Mouse (Mus musculus) lung, postnatal 4 days (tissue): Measurements from ENCODE around the gene Pepd.

Source experiments
- DNase-seq, 2 experiments: peaks; one replicate each; pipeline ENCODE4 v3.0.0; 2021

Pepd gene

GRCm38 (mm10) chr7:34911919-34912897 is at the start of gene Pepd:
Gene Pepd (plus strand): TSS chr7:34912379.
- peak; percentile 89 to 91 for DNase-seq

GRCm38 (mm10) chr7:34867289-34867688 is 44.9 kb upstream of the Pepd start:
- no peak for DNase-seq

GRCm38 (mm10) chr7:34869693-34870092 is 42.5 kb upstream of the Pepd start:
- no peak for DNase-seq

- peak; percentile 26 to 29 for DNase-seq
Measured at GRCm38 (mm10) chr7:34876787-34877186, 35.4 kb upstream of the Pepd start.

GRCm38 (mm10) chr7:34877820-34878219 is 34.4 kb upstream of the Pepd start:
- DNase-seq: no peak

GRCm38 (mm10) chr7:34888441-34888840 is 23.7 kb upstream of the Pepd start:
- no peak for DNase-seq

- DNase-seq: no peak
Measured at GRCm38 (mm10) chr7:34888891-34889290, 23.3 kb upstream of the Pepd start.

- no peak for DNase-seq
Measured at GRCm38 (mm10) chr7:34892845-34893244, 19.3 kb upstream of the Pepd start.

GRCm38 (mm10) chr7:34896461-34896860 is 15.7 kb upstream of the Pepd start:
- DNase-seq: no peak

GRCm38 (mm10) chr7:34897058-34897457 is 15.1 kb upstream of the Pepd start:
- DNase-seq: no peak

GRCm38 (mm10) chr7:34910096-34911066 is 1.8 kb upstream of the Pepd start:
- DNase-seq: no peak

GRCm38 (mm10) chr7:34913956-34914355 is 1.8 kb downstream of the Pepd start:
- no peak for DNase-seq

GRCm38 (mm10) chr7:34915555-34915954 is 3.4 kb downstream of the Pepd start:
- DNase-seq: no peak

- no peak for DNase-seq
Measured at GRCm38 (mm10) chr7:34917558-34917957, 5.4 kb downstream of the Pepd start.

GRCm38 (mm10) chr7:34917998-34918397 is 5.8 kb downstream of the Pepd start:
- DNase-seq: no peak

- peak; percentile 51 for DNase-seq
Measured at GRCm38 (mm10) chr7:34918416-34918815, 6.2 kb downstream of the Pepd start.

GRCm38 (mm10) chr7:34919054-34919453 is 6.9 kb downstream of the Pepd start:
- no peak for DNase-seq

- DNase-seq: peak in 1 of 2 experiments; percentile 32
Measured at GRCm38 (mm10) chr7:34919809-34920208, 7.6 kb downstream of the Pepd start.

- DNase-seq: peak in 1 of 2 experiments; percentile 50
Measured at GRCm38 (mm10) chr7:34925208-34925607, 13.0 kb downstream of the Pepd start.

GRCm38 (mm10) chr7:34925956-34926355 is 13.8 kb downstream of the Pepd start:
- no peak for DNase-seq

- DNase-seq: no peak
Measured at GRCm38 (mm10) chr7:34929614-34930262, 17.6 kb downstream of the Pepd start.

- no peak for DNase-seq
Measured at GRCm38 (mm10) chr7:34930263-34930757, 18.1 kb downstream of the Pepd start.

- no peak for DNase-seq
Measured at GRCm38 (mm10) chr7:34932631-34933030, 20.5 kb downstream of the Pepd start.
